Mouse (Mus musculus): ENCODE results near the gene Pecr.

DNA sequence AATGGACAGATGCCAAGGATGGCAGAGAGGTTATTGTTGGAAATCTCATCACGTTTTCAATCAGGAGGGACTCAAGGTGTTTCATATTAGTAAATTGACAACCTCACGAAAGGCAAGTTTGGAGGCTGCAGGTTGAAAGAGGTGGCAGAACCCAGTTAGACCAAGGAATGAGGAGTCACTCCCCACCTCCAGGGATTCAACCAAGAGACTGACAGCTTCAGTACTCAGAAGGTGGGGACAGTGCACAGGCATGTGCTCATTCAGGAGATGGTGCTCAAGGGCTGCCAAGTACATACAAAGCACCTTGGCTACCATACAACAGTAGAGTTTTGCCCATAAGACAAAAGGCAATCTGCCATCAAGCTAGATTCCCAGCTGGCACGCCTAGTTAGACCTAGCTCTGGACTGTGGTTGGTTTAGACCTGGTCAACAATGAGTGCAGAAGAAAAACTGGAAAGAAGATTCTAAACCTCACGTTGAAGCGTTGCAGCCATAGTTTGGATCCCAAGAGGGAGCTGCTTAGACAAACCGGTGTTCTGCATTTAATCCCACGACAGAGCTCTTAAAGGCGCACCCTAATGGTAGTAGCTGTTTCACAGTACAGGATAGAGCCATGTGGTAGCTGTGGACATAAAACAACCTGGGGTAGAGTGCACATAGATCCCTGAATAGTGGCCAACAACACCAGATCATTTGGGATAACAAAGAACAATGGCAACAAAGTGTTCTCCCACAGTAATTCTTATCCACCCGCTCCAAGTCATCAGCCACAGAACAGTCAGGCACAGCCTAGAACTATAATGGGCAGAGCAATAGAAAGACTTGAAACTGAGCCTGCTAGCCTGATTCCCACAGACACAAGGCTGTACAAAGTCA lies 27.5 kb downstream of the Pecr start:
- TF ChIP-seq POLR2A (IDR thresholded peaks at IDR 0.05; ENCODE audit: low read depth, low read length), result no peak
- no peak for TF ChIP-seq CTCF (IDR thresholded peaks at IDR 0.05; ENCODE audit: extremely low read depth, insufficient read depth, insufficient read length, insufficient replicate concordance)

Data from spleen, adult 2 months (tissue).